Mouse (Mus musculus) hematopoietic stem cell, adult 5-6 weeks (primary cell): ENCODE measurements around the gene Sall2. TPM values are rescaled to one million over a fixed set of nuclear protein-coding genes. Genes with fewer than 3 reads are reported as not detected.
"Not testable (repeated sequence)": the region's sequence is repeated elsewhere in the genome, so short reads cannot be mapped to it uniquely, and the experiment has no call there.

ENCODE experiments used
- ATAC-seq, 2 experiments: fragments of 125-278 bp in 1 of 2; replicated peaks in 1 of 2; 2 replicates each; pipeline ENCODE4 v1.8.0; 2016 to 2017; ENCODE audit warnings: inconsistent platforms in 2 of 2, mild to moderate bottlenecking in 2 of 2, moderate number of reproducible peaks in 2 of 2, low read depth in 1 of 2, moderate TSS enrichment in 1 of 2; ENCODE audit not compliant: low FRiP score in 2 of 2, poor library complexity in 2 of 2, severe bottlenecking in 2 of 2, insufficient read depth in 1 of 2, low TSS enrichment in 1 of 2
- total RNA-seq: library from RNA; stranded (forward); fragments of 172-1452, 232-1000 nt; gene quantifications from 2 replicates; pipeline ENCODE4 v1.2.3, GENCODE M21; 2017

Sall2 gene
- total RNA-seq, 1 experiment from 2014 or later, result 6.2 TPM

DNA sequence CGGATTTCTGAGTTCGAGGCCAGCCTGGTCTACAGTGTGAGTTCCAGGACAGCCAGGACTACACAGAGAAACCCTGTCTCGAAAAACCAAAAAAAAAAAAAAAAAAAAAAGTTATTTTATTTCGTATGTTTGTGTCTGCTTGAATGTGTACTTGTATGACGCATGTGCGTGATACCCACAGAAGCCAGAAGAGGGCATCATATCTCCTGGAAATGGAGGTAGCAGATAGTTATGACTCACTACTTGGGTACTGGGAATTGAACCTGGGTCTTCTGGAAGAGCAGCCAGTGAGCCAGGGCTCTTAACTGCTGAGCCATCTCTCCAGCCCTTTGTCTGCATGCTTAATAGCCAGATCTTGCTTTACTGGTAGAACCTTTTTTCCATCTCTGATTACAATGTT is 18.2 kb downstream of the Sall2 start:
- not testable (repeated sequence) for ATAC-seq

DNA sequence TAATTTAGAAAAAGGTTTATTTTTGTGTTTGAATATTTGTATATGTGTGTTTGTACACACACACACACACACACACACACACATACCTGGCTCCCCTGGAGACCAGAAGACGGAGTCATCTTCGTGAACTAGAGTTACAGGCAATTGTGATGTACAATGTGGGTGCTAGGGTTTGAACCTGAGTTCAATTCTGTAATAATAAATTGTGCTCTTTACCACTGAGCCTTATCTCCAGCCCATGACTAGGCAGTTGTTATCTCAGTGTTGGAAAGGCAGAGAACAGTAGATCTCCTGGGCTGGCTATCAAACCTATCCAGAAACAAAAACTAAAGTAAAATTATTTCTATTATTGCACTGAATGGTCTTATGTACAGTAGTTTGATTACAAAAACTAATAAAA is 22.5 kb downstream of the Sall2 start:
- ATAC-seq, result no peak

GRCm38 (mm10) chr14:52304644-52305271 is 23.8 kb downstream of the Sall2 start, which contains the start of gene Mettl3:
Gene Mettl3, minus strand, starts transcription at chr14:52305128.
- ATAC-seq, result peak; percentile 95 to 96

DNA sequence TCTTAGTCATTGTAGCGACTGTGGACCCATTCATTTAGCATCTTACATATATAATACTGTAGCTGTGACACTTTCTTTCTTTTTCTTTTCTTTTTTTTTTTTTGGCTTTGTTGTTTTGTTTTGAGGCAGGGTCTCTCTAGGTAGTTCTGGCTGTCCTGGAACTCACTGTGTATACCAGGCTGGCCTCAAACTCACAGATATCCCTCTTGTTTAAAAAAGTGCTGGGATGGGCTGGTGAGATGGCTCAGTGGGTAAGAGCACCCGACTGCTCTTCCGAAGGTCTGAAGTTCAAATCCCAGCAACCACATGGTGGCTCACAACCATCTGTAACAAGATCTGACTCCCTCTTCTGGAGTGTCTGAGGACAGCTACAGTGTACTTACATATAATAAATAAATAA is 25.0 kb downstream of the Sall2 start:
- ATAC-seq, result not testable (repeated sequence)

- peak in 1 of 2 experiments; percentile 69; a peak in 2 of 4 replicates for ATAC-seq
Measured at GRCm38 (mm10) chr14:52295558-52296264, 32.9 kb downstream of the Sall2 start.

GRCm38 (mm10) chr14:52284191-52284590 is 44.4 kb downstream of the Sall2 start:
- ATAC-seq, result no peak

- no peak for ATAC-seq
Measured at GRCm38 (mm10) chr14:52283629-52284028, 44.9 kb downstream of the Sall2 start.

DNA sequence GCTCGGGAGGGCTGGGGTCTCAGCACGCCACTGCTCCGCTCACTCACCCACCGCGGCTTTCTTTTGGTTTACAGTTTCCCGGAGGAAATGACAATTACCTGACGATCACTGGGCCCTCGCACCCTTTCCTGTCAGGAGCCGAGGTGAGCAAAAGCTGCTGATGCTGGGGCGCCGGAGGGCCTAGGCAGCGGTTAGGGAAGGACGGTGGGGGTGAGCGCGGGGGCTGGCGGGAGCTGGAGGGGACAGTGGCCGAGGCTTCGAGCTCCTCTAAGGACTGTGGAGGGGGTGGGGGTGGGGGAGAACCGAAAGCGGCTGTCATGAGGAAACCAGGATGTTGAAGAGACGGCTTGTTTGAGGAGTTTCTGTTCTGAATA is 48.8 kb downstream of the Sall2 start:
- ATAC-seq, result peak in 1 of 2 experiments; percentile 23; a peak in 2 of 4 replicates

DNA sequence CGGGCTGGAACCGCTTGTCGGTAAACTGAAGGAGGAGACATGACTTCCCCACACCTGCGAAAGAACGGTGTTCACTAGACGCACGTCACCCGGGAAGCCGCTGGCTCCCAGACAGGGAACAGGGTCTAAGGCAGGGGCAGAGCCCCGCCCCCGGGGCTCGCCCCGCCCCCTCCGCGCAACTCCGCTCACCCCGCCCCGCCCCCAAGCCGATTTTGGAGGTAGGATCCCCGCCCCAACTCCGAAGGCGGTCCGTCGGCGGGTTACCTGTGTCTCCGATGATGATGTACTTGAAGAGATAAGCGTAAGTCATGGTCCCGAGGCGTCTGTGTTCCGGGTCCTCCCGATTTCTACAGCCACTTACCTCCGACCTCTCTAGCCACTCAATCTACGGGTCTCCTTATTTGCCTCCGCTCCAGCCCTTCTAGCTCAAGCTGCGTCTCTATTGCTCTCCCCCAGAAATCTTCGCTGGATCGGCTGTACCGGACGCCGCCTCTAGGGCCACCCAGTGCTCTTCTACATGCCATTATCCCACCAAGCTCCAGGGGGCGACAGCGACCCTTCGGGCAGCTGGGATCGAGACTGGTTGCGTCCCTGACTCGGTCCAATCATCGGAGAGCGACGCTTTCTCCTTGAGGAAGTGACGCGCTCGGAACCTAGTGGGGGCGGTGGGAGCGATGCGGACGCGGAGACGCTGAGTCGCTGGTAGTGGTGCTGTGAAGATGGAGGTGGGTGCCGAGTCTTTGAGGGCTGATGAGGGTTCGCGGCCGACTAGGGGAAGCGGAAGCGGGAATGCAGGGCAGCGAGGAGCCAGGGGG is 49.4 kb downstream of the Sall2 start, which contains the start of the genes Tox4 and Rab2b:
Tox4 (plus strand) TSS at position 215 of the 815 bp plus-strand sequence.
Rab2b (minus strand) TSS at position 614 of the 815 bp plus-strand sequence.
- peak; percentile 97 to 98 for ATAC-seq

- no peak for ATAC-seq
Measured at GRCm38 (mm10) chr14:52277210-52277609, 51.4 kb downstream of the Sall2 start.

- no peak for ATAC-seq
Measured at GRCm38 (mm10) chr14:52272781-52273180, 55.8 kb downstream of the Sall2 start.

Other genes with a start within 250 kb of the Sall2 start
- 549 and 665 TPM in 2 replicates for gene Hnrnpc, start 224.7 kb downstream of the Sall2 start, total RNA-seq
- gene Rpgrip1, start 218.1 kb downstream of the Sall2 start, total RNA-seq, result 18.8 and 48.5 TPM in 2 replicates
- 191 and 251 TPM in 2 replicates for gene Supt16, start 131.3 kb downstream of the Sall2 start, total RNA-seq
- 78.1 and 88.8 TPM in 2 replicates for gene Chd8, start 71.0 kb downstream of the Sall2 start, total RNA-seq
- 55.6 and 59.0 TPM in 2 replicates for gene Tox4, start 49.6 kb downstream of the Sall2 start, total RNA-seq
- gene Rab2b, start 49.2 kb downstream of the Sall2 start, total RNA-seq, result 12.7 and 14.1 TPM in 2 replicates
- 60.1 and 97.6 TPM in 2 replicates for gene Mettl3, start 23.6 kb downstream of the Sall2 start, total RNA-seq
- not detected in 2 replicates for gene Olfr1513, start 27.6 kb upstream of the Sall2 start, total RNA-seq
- gene Olfr1512, start 50.4 kb upstream of the Sall2 start, total RNA-seq, result not detected in 2 replicates
- not detected in 2 replicates for gene Olfr1511, start 68.6 kb upstream of the Sall2 start, total RNA-seq
- not detected in 2 replicates for gene Olfr1510, start 85.6 kb upstream of the Sall2 start, total RNA-seq
- not detected in 2 replicates for gene Olfr1509, start 114.2 kb upstream of the Sall2 start, total RNA-seq
- not detected in 2 replicates for gene Olfr1508, start 138.7 kb upstream of the Sall2 start, total RNA-seq
- not detected in 2 replicates for gene Olfr1507, start 167.0 kb upstream of the Sall2 start, total RNA-seq